21 mouse cellular contexts compared by ENCODE assay signal in the genomic region with DNA sequence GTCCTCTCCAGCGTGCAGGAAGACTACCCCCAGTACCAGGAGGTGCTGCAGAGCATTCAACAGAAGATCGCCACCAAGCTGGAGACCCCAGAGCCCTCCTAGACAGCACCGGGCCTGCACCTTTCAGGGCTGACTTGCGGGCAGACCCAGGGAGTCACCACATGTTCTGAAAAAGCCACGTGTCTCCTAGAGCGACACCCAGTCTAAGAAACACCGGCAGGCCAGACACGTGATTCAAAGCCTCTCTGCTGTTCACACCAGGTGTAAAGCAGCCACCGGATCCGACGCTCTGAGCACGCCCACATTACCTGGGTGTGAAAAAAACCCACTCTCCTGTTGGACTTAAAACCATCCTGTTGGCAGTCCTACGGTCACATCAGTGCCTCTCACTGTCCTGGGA. TPM values are rescaled to one million over a fixed set of nuclear protein-coding genes. Genes with fewer than 3 reads are reported as not detected.
DNase-seq lines count a peak whose midpoint lies in the region; TF ChIP-seq lines count a peak whose summit lies in the region.
"Had no signal": no experiment of that assay in that cellular context is flagged by ENCODE, and none has a peak within 500 bp of the region (broad histone marks: within the 10 kb centered on the region; RNA-seq: fewer than 3 reads in every experiment).

No protein-coding gene starts in this region.

- H3K9me3 ChIP-seq in CH12.LX (replicated peaks; ENCODE audit: low read length) (peaks cover 2% of the 10 kb centered on the region), E14TG2a.4 (ENCODE audit: low read length) (no peaks in the 10 kb centered on the region)
- H3K9me3 ChIP-seq: embryonic facial prominence, embryonic 13.5 days; embryonic facial prominence, embryonic 15.5 days; forebrain, embryonic 10.5 days; forebrain, embryonic 12.5 days; G1E had no signal

- TF ChIP-seq EP300 in CH12.LX (IDR thresholded peaks at IDR 0.05; ENCODE audit: low read length): no peak

- TF ChIP-seq POLR2A in CH12.LX (IDR thresholded peaks at IDR 0.05; ENCODE audit: low read depth, low read length): no peak

- dilution Hi-C loops in CH12.LX (cut with MboI; ENCODE audit: extremely low pct_ligation_motif_present, extremely low pct_unique_long_range_greater_than_20kb, low sequenced_read_pairs): no loop called here

- peaks cover 0 to 3% of the 10 kb centered on the region in 2 experiments for H3K36me3 ChIP-seq in CH12.LX (replicated peaks in 1 of 2; ENCODE audit: control insufficient read depth in 1 of 2, insufficient read depth in 1 of 2, low read length in 1 of 2)
- 0 out of 2 replicates have a peak, but pooled peaks cover under 1% of the 10 kb centered on the region for H3K36me3 ChIP-seq in E14TG2a.4 (ENCODE audit: insufficient read depth, low read length)
- H3K36me3 ChIP-seq: embryonic facial prominence, embryonic 15.5 days had no signal

- H3K4me1 ChIP-seq in CH12.LX (ENCODE audit: control insufficient read depth in 1 of 2, insufficient read depth in 2 of 2) (peaks cover 9 to 25% of the 10 kb centered on the region in 2 experiments), E14TG2a.4 (replicated peaks; ENCODE audit: low read depth, low read length) (peaks cover 63% of the 10 kb centered on the region)

- no peak overlapping the region for H3K4me3 ChIP-seq in CH12.LX (replicated peaks in 1 of 3; ENCODE audit: low read depth in 2 of 3, low read length in 2 of 3, poor library complexity in 1 of 3)
- 0 out of 2 replicates have a peak overlapping the region, but pooled peaks have one; percentile 17 for H3K4me3 ChIP-seq in E14TG2a.4 (replicated peaks; ENCODE audit: low read length)
- H3K4me3 ChIP-seq: embryonic facial prominence, embryonic 13.5 days; embryonic facial prominence, embryonic 15.5 days; erythroblast, embryonic 14.5 days; forebrain, embryonic 10.5 days; forebrain, embryonic 12.5 days had no signal

- DNase-seq in CH12.LX (ENCODE audit: extremely low read depth) (no peak), ZHBTc4 (ENCODE audit: low read depth, low spot score) (peak; percentile 51)
- no peak for DNase-seq in thymus, postnatal 0 days (ENCODE audit: low spot score)
- DNase-seq in gastrocnemius, postnatal 10 days: no peak
- DNase-seq: adrenal gland, postnatal 10 days; adrenal gland, postnatal 25 days; cerebellum, adult 11 months; cerebellum, adult 18-20 months; cerebellum, adult 9-10 months; cerebellum, postnatal 14 days; cerebellum, postnatal 36 days; embryo, embryonic 11 days had no signal

- in situ Hi-C loops in CH12.LX (cut with MboI; ENCODE audit: low pct_ligation_motif_present, low pct_unique_long_range_greater_than_20kb, low sequenced_read_pairs): no loop called here

- no peak overlapping the region for H3K27ac ChIP-seq in CH12.LX (ENCODE audit: insufficient read depth, low read depth)
- H3K27ac ChIP-seq: embryonic facial prominence, embryonic 13.5 days; embryonic facial prominence, embryonic 15.5 days; forebrain, embryonic 10.5 days; forebrain, embryonic 12.5 days had no signal

- H3K4me2 ChIP-seq in CH12.LX (ENCODE audit: insufficient read depth, low read depth, poor library complexity, severe bottlenecking): no peak overlapping the region
- H3K4me2 ChIP-seq: embryonic facial prominence, embryonic 13.5 days; embryonic facial prominence, embryonic 15.5 days; forebrain, embryonic 12.5 days had no signal

- H3K9ac ChIP-seq in CH12.LX (ENCODE audit: insufficient read depth, low read depth): no peak overlapping the region
- H3K9ac ChIP-seq: embryonic facial prominence, embryonic 13.5 days; embryonic facial prominence, embryonic 15.5 days; forebrain, embryonic 12.5 days had no signal

- TF ChIP-seq RAD21 in CH12.LX (IDR thresholded peaks at IDR 0.05; ENCODE audit: low read depth, low read length): no peak

- TF ChIP-seq CTCF in CH12.LX (conservative IDR thresholded peaks at IDR 0.05 in 1 of 2, IDR thresholded peaks at IDR 0.05 in 1 of 2; ENCODE audit: low read depth in 2 of 2, low read length in 2 of 2) (no peak), E14TG2a.4 (conservative IDR thresholded peaks at IDR 0.05; ENCODE audit: low read length) (no peak)

- H3K79me2 ChIP-seq in CH12.LX (replicated peaks; ENCODE audit: control insufficient read depth, extremely low read depth, insufficient read depth, poor library complexity, severe bottlenecking): peaks cover 4% of the 10 kb centered on the region; the same call in 1 of the 2 replicates

- H3K27me3 ChIP-seq in CH12.LX (replicated peaks) (peaks cover 59% of the 10 kb centered on the region), E14TG2a.4 (ENCODE audit: insufficient read depth, low read length) (peaks cover 14% of the 10 kb centered on the region)
- H3K27me3 ChIP-seq: embryonic facial prominence, embryonic 13.5 days; embryonic facial prominence, embryonic 15.5 days; forebrain, embryonic 12.5 days had no signal

TF ChIP-seq in CH12.LX, 34 proteins besides CTCF, POLR2A, EP300 and RAD21:
- TF ChIP-seq MXI1 (IDR thresholded peaks at IDR 0.05; ENCODE audit: low read depth, low read length) (no peak), MAX (IDR thresholded peaks at IDR 0.05; ENCODE audit: low read length) (peak; percentile 65), JUN (IDR thresholded peaks at IDR 0.05; ENCODE audit: insufficient read depth, low read depth, low read length) (no peak), USF1 (IDR thresholded peaks at IDR 0.05; ENCODE audit: low read depth, low read length) (no peak), CHD2 (IDR thresholded peaks at IDR 0.05; ENCODE audit: low read length) (no peak), UBTF (IDR thresholded peaks at IDR 0.05; ENCODE audit: low read depth, low read length) (no peak), ETS1 (conservative IDR thresholded peaks at IDR 0.05; ENCODE audit: low read depth, low read length) (no peak)

RNA-seq across cellular contexts. Expression of gene Gaa, which starts 3.3 kb away (rescaled TPM):
- total RNA-seq in CH12.LX (2012; rRNA removed): 80.8 and 105 TPM in 2 replicates
- total RNA-seq in CH12.LX (2014; rRNA removed): 19.6 and 19.8 TPM in 2 replicates
- 91.0 and 93.2 TPM in 2 replicates for polyA plus RNA-seq in CH12.LX (2012; ENCODE audit: insufficient read length, low read depth)
- polyA plus RNA-seq in thymus, postnatal 0 days (2015; fragmentation: Nextera tagmentation; extraction: Ambion mirVana): 25.6 and 29.6 TPM in 2 replicates
- total RNA-seq in gastrocnemius, postnatal 10 days (2021): 10 to 100 TPM; 67.7 to 78.6 TPM

RNA-seq across cellular contexts. Expression of gene Eif4a3, which starts 35.5 kb away (rescaled TPM):
- total RNA-seq in CH12.LX (2012; rRNA removed) (402 and 538 TPM in 2 replicates), CH12.LX (2014; rRNA removed) (400 and 449 TPM in 2 replicates)
- 554 and 605 TPM in 2 replicates for polyA plus RNA-seq in CH12.LX (2012; ENCODE audit: insufficient read length, low read depth)
- 417 and 424 TPM in 2 replicates for polyA plus RNA-seq in thymus, postnatal 0 days (2015; fragmentation: Nextera tagmentation; extraction: Ambion mirVana)
- total RNA-seq in gastrocnemius, postnatal 10 days (2021): 10 to 100 TPM; 74.3 to 75.4 TPM

RNA-seq across cellular contexts. Expression of gene Ccdc40, which starts 36.0 kb away (rescaled TPM):
- total RNA-seq in CH12.LX (2012; rRNA removed) (0.80 and 1.3 TPM in 2 replicates), CH12.LX (2014; rRNA removed) (0.82 and 0.97 TPM in 2 replicates)
- polyA plus RNA-seq in CH12.LX (2012; ENCODE audit: insufficient read length, low read depth): 1.2 and 1.4 TPM in 2 replicates
- 4.6 and 5.3 TPM in 2 replicates for polyA plus RNA-seq in thymus, postnatal 0 days (2015; fragmentation: Nextera tagmentation; extraction: Ambion mirVana)
- total RNA-seq in gastrocnemius, postnatal 10 days (2021): under 1 TPM in 1 of 2 experiments, not detected in 1; 0.31 TPM
- polyA plus RNA-seq: G1E had no signal

RNA-seq across cellular contexts. Expression of gene Tbc1d16, which starts 36.1 kb away (rescaled TPM):
- 9.4 and 15.9 TPM in 2 replicates for total RNA-seq in CH12.LX (2012; rRNA removed)
- total RNA-seq in CH12.LX (2014; rRNA removed): 0.65 and 0.79 TPM in 2 replicates
- polyA plus RNA-seq in CH12.LX (2012; ENCODE audit: insufficient read length, low read depth): 2.4 and 2.7 TPM in 2 replicates
- polyA plus RNA-seq in thymus, postnatal 0 days (2015; fragmentation: Nextera tagmentation; extraction: Ambion mirVana): 5.3 and 5.9 TPM in 2 replicates
- 10 to 100 TPM; 17.0 to 17.8 TPM for total RNA-seq in gastrocnemius, postnatal 10 days (2021)
- polyA plus RNA-seq: G1E had no signal

RNA-seq across cellular contexts. Expression of gene Card14, which starts 43.2 kb away (rescaled TPM):
- total RNA-seq in CH12.LX (2012; rRNA removed) (0.63 and 1.1 TPM in 2 replicates), CH12.LX (2014; rRNA removed) (not detected in 2 replicates)
- 0.16 TPM in 1 of 2 replicates, not detected in the other for polyA plus RNA-seq in CH12.LX (2012; ENCODE audit: insufficient read length, low read depth)
- polyA plus RNA-seq in thymus, postnatal 0 days (2015; fragmentation: Nextera tagmentation; extraction: Ambion mirVana): 0.14 and 0.17 TPM in 2 replicates
- 1 to 10 TPM in 1 of 2 experiments, under 1 TPM in 1; 0.77 to 1.3 TPM for total RNA-seq in gastrocnemius, postnatal 10 days (2021)
- total RNA-seq: common myeloid progenitor, adult 5-6 weeks had no signal
- polyA plus RNA-seq: C2C12; forebrain, embryonic 10.5 days; G1E had no signal

Comparison
In these comparisons a context has a peak if more than half of its experiments do, and no peak if none do; other contexts are left out.
1. RNA of gene Eif4a3, which starts 35.5 kb away (total RNA-seq): 400 to 538 TPM in CH12.LX; 74.3 to 75.4 TPM in gastrocnemius, postnatal 10 days; every median in the first group is over 4 times any median in the second.